Comparison of ENCODE assay signal across 8 mouse cellular contexts in the genomic region with DNA sequence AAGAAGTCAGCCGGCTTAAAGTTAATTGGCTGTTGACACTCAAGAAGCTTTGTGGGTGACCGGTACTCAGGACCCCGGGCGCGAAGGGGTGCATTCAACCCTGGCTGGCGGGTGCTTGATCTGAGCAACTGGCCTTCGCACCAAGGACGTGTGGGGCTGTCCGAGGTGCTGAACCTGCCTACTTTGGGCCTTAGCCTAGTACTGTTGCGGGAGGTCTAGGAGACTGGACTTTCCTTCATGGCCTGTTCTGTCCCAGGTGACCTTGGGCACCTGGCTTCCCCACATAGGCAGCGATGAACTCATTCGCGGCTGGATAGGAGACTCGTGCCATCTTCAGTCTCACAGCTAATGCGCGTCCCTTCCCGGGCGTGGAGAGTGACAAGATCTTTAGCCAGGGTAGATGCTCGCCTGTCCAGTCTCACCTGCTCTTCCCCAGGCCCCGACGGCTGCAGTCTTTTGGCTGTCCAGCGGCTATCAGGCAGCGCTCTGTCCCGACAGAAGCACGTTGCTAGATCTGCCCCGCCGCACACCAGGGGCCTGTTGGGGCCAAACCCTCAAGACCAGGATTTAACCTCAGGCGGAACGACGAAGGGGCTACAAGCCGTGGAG. TPM values are rescaled to one million over a fixed set of nuclear protein-coding genes. Genes with fewer than 3 reads are reported as not detected.
DNase-seq lines count a peak whose midpoint lies in the region; ATAC-seq lines count a peak whose summit lies in the region.

No protein-coding gene starts in this region.

- H3K4me1 ChIP-seq in embryonic facial prominence, embryonic 14.5 days (ENCODE audit: control insufficient read depth, insufficient read depth, low read length), result peaks cover 21% of the 10 kb centered on the region
- peaks cover 29% of the 10 kb centered on the region for H3K4me1 ChIP-seq in limb, embryonic 12.5 days (replicated peaks)
- H3K4me1 ChIP-seq in midbrain, embryonic 11.5 days (ENCODE audit: control insufficient read depth, insufficient read depth, low read length), result peaks cover 15% of the 10 kb centered on the region
- H3K4me1 ChIP-seq in stomach, embryonic 16.5 days (ENCODE audit: control insufficient read depth, insufficient read depth, low read length), result peaks cover 19% of the 10 kb centered on the region

- peak overlapping the region; percentile 59 for H3K9ac ChIP-seq in embryonic facial prominence, embryonic 14.5 days (ENCODE audit: low read depth, low read length)
- no peak overlapping the region for H3K9ac ChIP-seq in limb, embryonic 12.5 days (replicated peaks)
- H3K9ac ChIP-seq in midbrain, embryonic 11.5 days (ENCODE audit: low read length), result no peak overlapping the region
- H3K9ac ChIP-seq in stomach, embryonic 16.5 days (ENCODE audit: low read length), result no peak overlapping the region; the same call in 1 of the 2 replicates

- WGBS in embryonic facial prominence, embryonic 14.5 days, result 4% methylated on average over 31 of the region's 31 CpGs
- 4% methylated on average over 31 of the region's 31 CpGs for WGBS in limb, embryonic 12.5 days
- 5% methylated on average over 31 of the region's 31 CpGs for WGBS in midbrain, embryonic 11.5 days
- WGBS in stomach, embryonic 16.5 days, result 3% methylated on average over 31 of the region's 31 CpGs

- peaks cover 26% of the 10 kb centered on the region for H3K36me3 ChIP-seq in embryonic facial prominence, embryonic 14.5 days (ENCODE audit: control insufficient read depth, insufficient read depth, low read length)
- H3K36me3 ChIP-seq in limb, embryonic 12.5 days, result peaks cover 32% of the 10 kb centered on the region
- H3K36me3 ChIP-seq in midbrain, embryonic 11.5 days (ENCODE audit: control insufficient read depth, insufficient read depth, low read length), result peaks cover 7% of the 10 kb centered on the region; the same call in 1 of the 2 replicates
- H3K36me3 ChIP-seq in stomach, embryonic 16.5 days (ENCODE audit: control insufficient read depth, insufficient read depth, low read length), result no peaks in the 10 kb centered on the region

- H3K9me3 ChIP-seq in embryonic facial prominence, embryonic 14.5 days (ENCODE audit: control insufficient read depth, low read length), result no peaks in the 10 kb centered on the region
- H3K9me3 ChIP-seq in limb, embryonic 12.5 days, result no peaks in the 10 kb centered on the region
- no peaks in the 10 kb centered on the region for H3K9me3 ChIP-seq in midbrain, embryonic 11.5 days (ENCODE audit: control insufficient read depth, low read length)
- no peaks in the 10 kb centered on the region for H3K9me3 ChIP-seq in stomach, embryonic 16.5 days (replicated peaks; ENCODE audit: control insufficient read depth, low read length)

- peaks cover 39% of the 10 kb centered on the region for H3K27me3 ChIP-seq in embryonic facial prominence, embryonic 14.5 days (replicated peaks; ENCODE audit: control insufficient read depth, insufficient read depth, low read length)
- H3K27me3 ChIP-seq in limb, embryonic 12.5 days, result peaks cover 62% of the 10 kb centered on the region
- H3K27me3 ChIP-seq in midbrain, embryonic 11.5 days (ENCODE audit: control insufficient read depth, insufficient read depth, low read length), result peaks cover 42% of the 10 kb centered on the region
- peaks cover 27% of the 10 kb centered on the region for H3K27me3 ChIP-seq in stomach, embryonic 16.5 days (ENCODE audit: control insufficient read depth, insufficient read depth, low read length)

- DNase-seq in CD4-positive, CD25-positive, alpha-beta regulatory T cell, adult 2 months (ENCODE audit: low read depth, low spot score), result peak; percentile 72
- peak; percentile 59 for DNase-seq in NIH3T3 (ENCODE audit: low read depth)
- DNase-seq in embryonic facial prominence, embryonic 14.5 days (ENCODE audit: low spot score), result peak; percentile 79
- DNase-seq in heart, postnatal 4 days, result peak; percentile 90
- DNase-seq in midbrain, embryonic 11.5 days (ENCODE audit: low spot score, missing footprints), result no peak
- DNase-seq in left cerebral cortex, postnatal 14 days (ENCODE audit: low spot score in 2 of 2), result no peak

- peak overlapping the region; percentile 96 for H3K4me2 ChIP-seq in embryonic facial prominence, embryonic 14.5 days (ENCODE audit: low read depth, low read length)
- H3K4me2 ChIP-seq in limb, embryonic 12.5 days, result peak overlapping the region; percentile 93
- H3K4me2 ChIP-seq in midbrain, embryonic 11.5 days, result peak overlapping the region; percentile 88
- peak overlapping the region; percentile 89 for H3K4me2 ChIP-seq in stomach, embryonic 16.5 days (ENCODE audit: low read depth, low read length)

- ATAC-seq in embryonic facial prominence, embryonic 14.5 days (ENCODE audit: low read depth), result 0 out of 2 replicates have a peak, but pooled peaks have one; percentile 21
- no peak for ATAC-seq in limb, embryonic 12.5 days (ENCODE audit: insufficient number of reproducible peaks, insufficient read depth, low FRiP score, low TSS enrichment, low read depth)
- ATAC-seq in midbrain, embryonic 11.5 days (ENCODE audit: low FRiP score), result peak; percentile 23
- ATAC-seq in stomach, embryonic 16.5 days (ENCODE audit: insufficient read depth, low FRiP score), result no peak

- H3K4me3 ChIP-seq in embryonic facial prominence, embryonic 14.5 days (ENCODE audit: low read depth, low read length), result peak overlapping the region; percentile 62
- H3K4me3 ChIP-seq in limb, embryonic 12.5 days (replicated peaks), result peak overlapping the region; percentile 60
- H3K4me3 ChIP-seq in midbrain, embryonic 11.5 days (ENCODE audit: low read depth, low read length), result peak overlapping the region; percentile 56
- peak overlapping the region; percentile 58 for H3K4me3 ChIP-seq in stomach, embryonic 16.5 days (replicated peaks; ENCODE audit: low read length)

- intact Hi-C loops in left cerebral cortex, postnatal 14 days (cut with DNase I), result no loop called here

- no peak overlapping the region for H3K27ac ChIP-seq in embryonic facial prominence, embryonic 14.5 days (replicated peaks; ENCODE audit: low read depth, low read length)
- no peak overlapping the region for H3K27ac ChIP-seq in limb, embryonic 12.5 days
- H3K27ac ChIP-seq in midbrain, embryonic 11.5 days (ENCODE audit: low read depth, low read length), result no peak overlapping the region
- no peak overlapping the region for H3K27ac ChIP-seq in stomach, embryonic 16.5 days (ENCODE audit: low read length)

RNA-seq across cellular contexts. Expression of a gene that starts 5.8 kb away (rescaled TPM):
- 0.31 and 0.47 TPM in 2 replicates for polyA plus RNA-seq in embryonic facial prominence, embryonic 14.5 days (2014; fragmentation: Nextera tagmentation; extraction: Ambion mirVana)
- total RNA-seq in heart, postnatal 4 days (2021), result not detected
- 0.33 and 0.65 TPM in 2 replicates for polyA plus RNA-seq in limb, embryonic 12.5 days (2016; fragmentation: Nextera tagmentation; extraction: Ambion mirVana)
- 0.26 and 0.37 TPM in 2 replicates for polyA plus RNA-seq in midbrain, embryonic 11.5 days (2014; fragmentation: Nextera tagmentation; extraction: Ambion mirVana)
- 0.27 and 0.31 TPM in 2 replicates for polyA plus RNA-seq in stomach, embryonic 16.5 days (2015; fragmentation: Nextera tagmentation; extraction: Ambion mirVana)
- 10 to 100 TPM; 37.3 to 42.0 TPM for total RNA-seq in left cerebral cortex, postnatal 14 days (2021)

RNA-seq across cellular contexts. Expression of a gene that starts 10.8 kb away (rescaled TPM):
- 700 and 828 TPM in 2 replicates for polyA plus RNA-seq in embryonic facial prominence, embryonic 14.5 days (2014; fragmentation: Nextera tagmentation; extraction: Ambion mirVana)
- 100 to 1,000 TPM; 102 to 110 TPM for total RNA-seq in heart, postnatal 4 days (2021)
- 2,281 and 2,291 TPM in 2 replicates for polyA plus RNA-seq in limb, embryonic 12.5 days (2016; fragmentation: Nextera tagmentation; extraction: Ambion mirVana)
- polyA plus RNA-seq in midbrain, embryonic 11.5 days (2014; fragmentation: Nextera tagmentation; extraction: Ambion mirVana), result 926 and 968 TPM in 2 replicates
- 458 and 550 TPM in 2 replicates for polyA plus RNA-seq in stomach, embryonic 16.5 days (2015; fragmentation: Nextera tagmentation; extraction: Ambion mirVana)
- total RNA-seq in left cerebral cortex, postnatal 14 days (2021), result 10 to 100 TPM; 24.9 to 26.3 TPM

RNA-seq across cellular contexts. Expression of a gene that starts 24.2 kb away (rescaled TPM):
- polyA plus RNA-seq in embryonic facial prominence, embryonic 14.5 days (2014; fragmentation: Nextera tagmentation; extraction: Ambion mirVana), result 0.70 and 0.76 TPM in 2 replicates
- not detected for total RNA-seq in heart, postnatal 4 days (2021)
- polyA plus RNA-seq in limb, embryonic 12.5 days (2016; fragmentation: Nextera tagmentation; extraction: Ambion mirVana), result 0.28 and 0.59 TPM in 2 replicates
- polyA plus RNA-seq in midbrain, embryonic 11.5 days (2014; fragmentation: Nextera tagmentation; extraction: Ambion mirVana), result 0.25 TPM in 1 of 2 replicates, not detected in the other
- polyA plus RNA-seq in stomach, embryonic 16.5 days (2015; fragmentation: Nextera tagmentation; extraction: Ambion mirVana), result 0.83 and 0.91 TPM in 2 replicates
- total RNA-seq in left cerebral cortex, postnatal 14 days (2021), result not detected

RNA-seq across cellular contexts. Expression of a gene that starts 54.4 kb away (rescaled TPM):
- 44.9 and 47.4 TPM in 2 replicates for polyA plus RNA-seq in embryonic facial prominence, embryonic 14.5 days (2014; fragmentation: Nextera tagmentation; extraction: Ambion mirVana)
- total RNA-seq in heart, postnatal 4 days (2021), result 10 to 100 TPM; 76.6 to 80.9 TPM
- 33.7 and 39.9 TPM in 2 replicates for polyA plus RNA-seq in limb, embryonic 12.5 days (2016; fragmentation: Nextera tagmentation; extraction: Ambion mirVana)
- polyA plus RNA-seq in midbrain, embryonic 11.5 days (2014; fragmentation: Nextera tagmentation; extraction: Ambion mirVana), result 19.2 and 23.7 TPM in 2 replicates
- polyA plus RNA-seq in stomach, embryonic 16.5 days (2015; fragmentation: Nextera tagmentation; extraction: Ambion mirVana), result 34.9 and 38.3 TPM in 2 replicates
- 100 to 1,000 TPM; 342 to 377 TPM for total RNA-seq in left cerebral cortex, postnatal 14 days (2021)

Comparison
In these comparisons a context has a peak if more than half of its experiments do, and no peak if none do; other contexts are left out.
1. DNase-seq: peak in CD4-positive, CD25-positive, alpha-beta regulatory T cell, adult 2 months (single experiment), NIH3T3 (single experiment), embryonic facial prominence, embryonic 14.5 days (single experiment) and heart, postnatal 4 days (single experiment); none in midbrain, embryonic 11.5 days (single experiment) and left cerebral cortex, postnatal 14 days (0 of 2).
2. ATAC-seq: peak in embryonic facial prominence, embryonic 14.5 days (single experiment) and midbrain, embryonic 11.5 days (single experiment); none in limb, embryonic 12.5 days (single experiment) and stomach, embryonic 16.5 days (single experiment).
3. Peak in every context shown above with its lines, with median percentiles within 50 percentile points of each other: H3K4me2 ChIP-seq and H3K4me3 ChIP-seq.